Mouse (Mus musculus) adrenal gland, postnatal 10 days (tissue): ENCODE results near the gene Dbx1. TPM values are rescaled to one million over a fixed set of nuclear protein-coding genes. Genes with fewer than 3 reads are reported as not detected.

Experiments
- DNase-seq: peaks from one replicate; pipeline ENCODE4 v3.0.0; 2021; ENCODE audit warnings: mixed read lengths
- long read RNA-seq, 2 experiments: library from polyadenylated mRNA; stranded (forward); transcript quantifications; one replicate each; pipeline ENCODE4 v2.0.0; 2021
- total RNA-seq, 2 experiments: library from RNA; stranded (reverse); gene quantifications; 2 replicates each; pipeline ENCODE4 v1.2.3; 2021

Dbx1 gene
- total RNA-seq, result not detected
- long read RNA-seq, experiment 1, result 0 reads
- long read RNA-seq, experiment 2, result 0 reads

GRCm38 (mm10) chr7:49636491-49637115, at the start of gene Dbx1:
Dbx1 (minus strand) TSS chr7:49636849.
- no peak for DNase-seq

- no peak for DNase-seq
Measured at GRCm38 (mm10) chr7:49678826-49679377, 42.3 kb upstream of the Dbx1 start.

- no peak for DNase-seq
Measured at GRCm38 (mm10) chr7:49678100-49678825, 41.6 kb upstream of the Dbx1 start.

- no peak for DNase-seq
Measured at GRCm38 (mm10) chr7:49677166-49677565, 40.5 kb upstream of the Dbx1 start.

- no peak for DNase-seq
Measured at GRCm38 (mm10) chr7:49676627-49677026, 40.0 kb upstream of the Dbx1 start.

GRCm38 (mm10) chr7:49668260-49668857, 31.7 kb upstream of the Dbx1 start:
- no peak for DNase-seq

GRCm38 (mm10) chr7:49663575-49663974, 26.9 kb upstream of the Dbx1 start:
- DNase-seq, result no peak

GRCm38 (mm10) chr7:49662492-49663026, 25.9 kb upstream of the Dbx1 start:
- no peak for DNase-seq

- no peak for DNase-seq
Measured at GRCm38 (mm10) chr7:49661811-49662491, 25.3 kb upstream of the Dbx1 start.

GRCm38 (mm10) chr7:49640709-49641305, 4.2 kb upstream of the Dbx1 start:
- no peak for DNase-seq

- DNase-seq, result no peak
Measured at GRCm38 (mm10) chr7:49639864-49640708, 3.4 kb upstream of the Dbx1 start.

GRCm38 (mm10) chr7:49638941-49639776, 2.5 kb upstream of the Dbx1 start:
- no peak for DNase-seq

- no peak for DNase-seq
Measured at GRCm38 (mm10) chr7:49637851-49638663, 1.4 kb upstream of the Dbx1 start.

GRCm38 (mm10) chr7:49637281-49637680, 632 bp upstream of the Dbx1 start:
- DNase-seq, result no peak

GRCm38 (mm10) chr7:49635971-49636370, 678 bp downstream of the Dbx1 start:
- no peak for DNase-seq

- DNase-seq, result no peak
Measured at GRCm38 (mm10) chr7:49635074-49635621, 1.5 kb downstream of the Dbx1 start.

- DNase-seq, result no peak
Measured at GRCm38 (mm10) chr7:49634291-49635073, 2.2 kb downstream of the Dbx1 start.
